Mouse (Mus musculus) cortical plate, adult 2 months (tissue): ENCODE data around the gene Sfrp5. TPM values are rescaled to one million over a fixed set of nuclear protein-coding genes. Genes with fewer than 3 reads are reported as not detected.

Experiments used
- H3K27ac ChIP-seq: fragments of 200-500 bp; 2 replicates; pipeline ENCODE4 v1.5.1; 2012; ENCODE audit warnings: low read length, control low read depth, inconsistent platforms; ENCODE audit not compliant: insufficient read depth
- H3K4me1 ChIP-seq: fragments of 200-500 bp; 2 replicates; pipeline ENCODE4 v1.6.1; 2011; ENCODE audit warnings: low read length; ENCODE audit not compliant: control insufficient read depth, insufficient read depth
- H3K4me3 ChIP-seq: fragments of 200-500 bp; 2 replicates; pipeline ENCODE4 v1.5.1; 2011; ENCODE audit warnings: mild to moderate bottlenecking, low read length, control low read depth; ENCODE audit not compliant: insufficient read depth
- CTCF ChIP-seq: fragments of 200-500 bp; IDR thresholded peaks from 2 replicates; pipeline ENCODE4 v1.5.1; 2011; ENCODE audit warnings: mild to moderate bottlenecking, control low read depth, low read length; ENCODE audit not compliant: insufficient read depth; ENCODE audit errors: extremely low read depth
- POLR2A ChIP-seq: fragments of 200-500 bp; IDR thresholded peaks from 2 replicates; pipeline ENCODE4 v1.6.1; 2011; ENCODE audit warnings: mild to moderate bottlenecking, low read length, control low read depth; ENCODE audit not compliant: insufficient read depth; ENCODE audit errors: extremely low read depth
- polyA plus RNA-seq: library from polyadenylated mRNA; depleted of rRNA; stranded (reverse); fragments of >200 nt; gene quantifications from 2 replicates; pipeline ENCODE4 v1.2.3, GENCODE M21; 2012; rRNA removed

The Sfrp5 gene
- polyA plus RNA-seq: 1.2 and 1.9 TPM in 2 replicates

GRCm38 (mm10) chr19:42201696-42202381, at the start of gene Sfrp5:
Gene Sfrp5 (minus strand): TSS chr19:42202252.
- Histone ChIP-seq H3K4me1 (no peaks in the 10 kb centered on the region), H3K27ac (no peak within 1 kb of the TSS), H3K4me3 (no peak within 1 kb of the TSS)
- no peak for TF ChIP-seq CTCF
- TF ChIP-seq POLR2A: no peak

- TF ChIP-seq POLR2A: no peak
- TF ChIP-seq CTCF: no peak
- H3K27ac ChIP-seq: no peak overlapping the region
- peaks cover 11% of the 10 kb centered on the region for H3K4me1 ChIP-seq
- no peak overlapping the region for H3K4me3 ChIP-seq
Measured at GRCm38 (mm10) chr19:42249976-42250914, 48.2 kb upstream of the Sfrp5 start.

GRCm38 (mm10) chr19:42247519-42247918, 45.5 kb upstream of the Sfrp5 start, which contains the start of gene Golga7b:
Gene Golga7b (plus strand): TSS chr19:42247574.
- no peak for TF ChIP-seq CTCF
- TF ChIP-seq POLR2A: no peak
- H3K4me3 ChIP-seq: no peak within 1 kb of the TSS
- H3K27ac ChIP-seq: no peak within 1 kb of the TSS
- H3K4me1 ChIP-seq: peaks cover 7% of the 10 kb centered on the region

- Histone ChIP-seq H3K4me3 (no peak overlapping the region), H3K27ac (no peak overlapping the region), H3K4me1 (peaks cover 7% of the 10 kb centered on the region)
- TF ChIP-seq POLR2A (no peak), CTCF (no peak)
Measured at GRCm38 (mm10) chr19:42246626-42247025, 44.6 kb upstream of the Sfrp5 start.

- TF ChIP-seq CTCF (no peak), POLR2A (no peak)
- peaks cover 6% of the 10 kb centered on the region for H3K4me1 ChIP-seq
- no peak overlapping the region for H3K4me3 ChIP-seq
- no peak overlapping the region for H3K27ac ChIP-seq
Measured at GRCm38 (mm10) chr19:42243401-42243800, 41.3 kb upstream of the Sfrp5 start.

- Histone ChIP-seq H3K27ac (no peak overlapping the region), H3K4me3 (no peak overlapping the region), H3K4me1 (peaks cover 10% of the 10 kb centered on the region)
- no peak for TF ChIP-seq POLR2A
- no peak for TF ChIP-seq CTCF
Measured at GRCm38 (mm10) chr19:42240881-42241280, 38.8 kb upstream of the Sfrp5 start.

- no peak overlapping the region for H3K4me3 ChIP-seq
- TF ChIP-seq POLR2A: no peak
- TF ChIP-seq CTCF: no peak
- H3K27ac ChIP-seq: peak overlapping the region; percentile 4; the same call in 1 of the 2 replicates
- H3K4me1 ChIP-seq: peaks cover 7% of the 10 kb centered on the region
Measured at GRCm38 (mm10) chr19:42238341-42238715, 36.3 kb upstream of the Sfrp5 start.

GRCm38 (mm10) chr19:42237602-42238340, 35.7 kb upstream of the Sfrp5 start:
- no peak overlapping the region for H3K4me3 ChIP-seq
- TF ChIP-seq CTCF: no peak
- no peak for TF ChIP-seq POLR2A
- peaks cover 7% of the 10 kb centered on the region for H3K4me1 ChIP-seq
- peak overlapping the region; percentile 26; the same call in 1 of the 2 replicates for H3K27ac ChIP-seq

- Histone ChIP-seq H3K27ac (no peak overlapping the region), H3K4me3 (no peak overlapping the region), H3K4me1 (no peaks in the 10 kb centered on the region; the same call in 1 of the 2 replicates)
- no peak for TF ChIP-seq CTCF
Measured at GRCm38 (mm10) chr19:42230986-42231385, 28.9 kb upstream of the Sfrp5 start.
